Mouse (Mus musculus) effector memory CD4-positive, alpha-beta T cell, adult 5 months (primary cell): ENCODE data around the gene Prl3d2. TPM values are rescaled to one million over a fixed set of nuclear protein-coding genes. Genes with fewer than 3 reads are reported as not detected.

Experiments
- polyA plus RNA-seq: library from polyadenylated mRNA; unstranded; fragments of 100-300 nt; shearing (Covaris generic); gene quantifications from one replicate; pipeline ENCODE4 v1.2.1, GENCODE M21; 2017

Prl3d2 gene
- polyA plus RNA-seq = not detected

DNA sequence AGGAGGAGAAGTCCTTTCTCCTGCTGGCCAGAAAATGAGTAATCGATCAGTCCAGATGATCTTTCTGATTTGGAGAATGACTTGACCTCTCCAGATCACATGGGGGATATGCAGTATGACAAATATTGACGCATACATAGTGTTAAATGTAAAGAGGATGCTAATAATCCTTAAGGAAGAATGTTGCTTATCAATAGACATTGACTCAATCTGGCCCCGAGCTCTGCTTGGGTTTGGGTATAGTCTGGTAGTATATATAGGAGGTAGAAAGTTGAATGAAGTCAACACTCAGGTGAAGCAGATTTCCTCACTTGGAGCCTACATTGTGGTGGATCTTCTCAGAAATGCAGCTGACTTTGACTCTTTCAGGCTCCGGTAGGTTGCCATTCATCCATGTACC lies at the start of gene Prl3d2:
TSS of gene Prl3d2 (plus strand) at position 301 of the 400 bp plus-strand sequence.

GRCm38 (mm10) chr13:27093890-27094289 lies 27.6 kb upstream of the Prl3d2 start, which contains the start of gene Prl3d1:
Prl3d1 (plus strand) TSS chr13:27094190.

GRCm38 (mm10) chr13:27156490-27156889 lies 35.0 kb downstream of the Prl3d2 start, which contains the start of gene Prl3d3:
Prl3d3 (plus strand) TSS chr13:27156790.

Other genes starting within 250 kb of the Prl3d2 start
- not detected for gene Prl, start 64.1 kb upstream of the Prl3d2 start, polyA plus RNA-seq
- not detected for gene Prl3d1, start 27.5 kb upstream of the Prl3d2 start, polyA plus RNA-seq
- gene Prl3d3, start 35.1 kb downstream of the Prl3d2 start, polyA plus RNA-seq = not detected
- gene Prl3c1, start 75.0 kb downstream of the Prl3d2 start, polyA plus RNA-seq = not detected
- gene Prl3b1, start 120.1 kb downstream of the Prl3d2 start, polyA plus RNA-seq = not detected
- gene Prl3a1, start 137.7 kb downstream of the Prl3d2 start, polyA plus RNA-seq = not detected
- not detected for gene Prl6a1, start 190.9 kb downstream of the Prl3d2 start, polyA plus RNA-seq
- gene Prl8a2, start 224.0 kb downstream of the Prl3d2 start, polyA plus RNA-seq = not detected